Mouse (Mus musculus) kidney, adult 2 months (tissue): ENCODE data around the gene Cdh13.

Experiments
- CTCF ChIP-seq: fragments of 200-500 bp; conservative IDR thresholded peaks from 2 replicates; pipeline ENCODE4 v1.5.1; 2011; ENCODE audit warnings: low read depth, mild to moderate bottlenecking, control low read depth, low read length, moderate library complexity, mixed read lengths; ENCODE audit not compliant: insufficient read depth, insufficient read length
- POLR2A ChIP-seq: fragments of 200-500 bp; IDR thresholded peaks from one replicate; pipeline ENCODE4 v1.6.1; 2011; ENCODE audit warnings: low read depth, low read length, control low read depth

GRCm38 (mm10) chr8:118509426-118509825 is 225.9 kb downstream of the Cdh13 start:
- TF ChIP-seq CTCF (no peak), POLR2A (no peak)
